Comparison of ENCODE assay signal across 14 mouse cellular contexts in genomic region chr3:76000481-76000880, GRCm38 (mm10).
"Had no signal": no experiment of that assay in that cellular context is flagged by ENCODE, and none has a peak within 500 bp of the region (broad histone marks: within the 10 kb centered on the region; RNA-seq: fewer than 3 reads in every experiment).

No protein-coding gene starts in this region.

- DNase-seq: kidney, adult 18-20 months; right cerebral cortex, postnatal 25 days; spleen, adult 18-20 months had no signal

- H3K36me3 ChIP-seq: limb, embryonic 15.5 days; midbrain, embryonic 13.5 days; neural tube, embryonic 13.5 days; stomach, embryonic 15.5 days had no signal

- H3K4me2 ChIP-seq: limb, embryonic 15.5 days; liver, embryonic 11.5 days; lung, embryonic 14.5 days; midbrain, embryonic 13.5 days; neural tube, embryonic 13.5 days; stomach, embryonic 15.5 days had no signal

- H3K4me3 ChIP-seq: layer of hippocampus, adult 2 months; limb, embryonic 15.5 days; midbrain, embryonic 13.5 days; myocyte; neural tube, embryonic 13.5 days; stomach, embryonic 15.5 days had no signal

- H3K4me1 ChIP-seq: limb, embryonic 15.5 days; midbrain, embryonic 13.5 days; neural tube, embryonic 13.5 days; stomach, embryonic 15.5 days had no signal

- H3K27me3 ChIP-seq: limb, embryonic 15.5 days; midbrain, embryonic 13.5 days; neural tube, embryonic 13.5 days; stomach, embryonic 15.5 days had no signal

- H3K27ac ChIP-seq: layer of hippocampus, adult 2 months; limb, embryonic 15.5 days; liver, embryonic 14.5 days; macrophage; midbrain, embryonic 13.5 days; neural tube, embryonic 13.5 days; stomach, embryonic 15.5 days had no signal

- H3K9me3 ChIP-seq: limb, embryonic 15.5 days; midbrain, embryonic 13.5 days; neural tube, embryonic 13.5 days; stomach, embryonic 15.5 days had no signal

- H3K9ac ChIP-seq: limb, embryonic 15.5 days; liver, embryonic 14.5 days; liver, postnatal 0 days; lung, embryonic 14.5 days; midbrain, embryonic 13.5 days; neural tube, embryonic 13.5 days; stomach, embryonic 15.5 days had no signal
